Mouse (Mus musculus): ENCODE results near the gene Cntn6. TPM values are rescaled to one million over a fixed set of nuclear protein-coding genes. Genes with fewer than 3 reads are reported as not detected.

The Cntn6 gene
- polyA plus RNA-seq, 1 experiment from 2014 or later = 20.0 TPM

GRCm38 (mm10) chr6:104783891-104784290 is 291.3 kb downstream of the Cntn6 start:
- H3K4me3 ChIP-seq (replicated peaks) = no peak overlapping the region
- H3K4me1 ChIP-seq = no peaks in the 10 kb centered on the region
- no peak overlapping the region for H3K4me2 ChIP-seq
- ATAC-seq (ENCODE audit: low FRiP score) = no peak
- H3K27me3 ChIP-seq (replicated peaks) = no peaks in the 10 kb centered on the region
- no peaks in the 10 kb centered on the region for H3K9me3 ChIP-seq (replicated peaks)
- no peaks in the 10 kb centered on the region for H3K36me3 ChIP-seq
- no peak overlapping the region for H3K9ac ChIP-seq (replicated peaks)
- 94% methylated on average over 3 of the region's 3 CpGs for WGBS
- no peak overlapping the region for H3K27ac ChIP-seq (replicated peaks)

DNA sequence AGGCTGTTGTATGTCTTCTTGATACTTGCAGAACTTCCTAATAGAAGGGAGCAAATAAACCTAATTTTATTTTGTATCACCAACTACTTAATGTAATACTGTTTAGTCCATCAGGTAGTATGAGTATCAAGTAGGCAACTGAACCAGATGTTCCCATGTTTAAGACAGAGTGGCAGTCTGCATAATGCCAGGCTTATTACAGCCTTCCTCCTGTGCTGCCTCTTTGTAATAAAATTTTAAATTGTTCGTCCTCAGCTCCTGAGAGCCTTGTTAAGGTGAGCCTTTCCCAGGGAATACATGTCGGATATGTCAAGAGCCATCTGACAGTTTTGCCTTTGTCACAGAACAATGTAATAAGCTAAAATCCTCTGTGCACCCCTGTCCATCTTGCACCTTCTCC is 294.9 kb downstream of the Cntn6 start:
- no peaks in the 10 kb centered on the region for H3K9me3 ChIP-seq (replicated peaks)
- no peak overlapping the region for H3K27ac ChIP-seq (replicated peaks)
- no peaks in the 10 kb centered on the region for H3K27me3 ChIP-seq (replicated peaks)
- no peak for ATAC-seq (ENCODE audit: low FRiP score)
- H3K4me2 ChIP-seq = no peak overlapping the region
- H3K36me3 ChIP-seq = no peaks in the 10 kb centered on the region
- H3K9ac ChIP-seq (replicated peaks) = no peak overlapping the region
- H3K4me3 ChIP-seq (replicated peaks) = no peak overlapping the region
- no peaks in the 10 kb centered on the region for H3K4me1 ChIP-seq
- 50% methylated on average over 2 of the region's 2 CpGs for WGBS

GRCm38 (mm10) chr6:104808526-104808925 is 315.9 kb downstream of the Cntn6 start:
- Histone ChIP-seq H3K4me2 (no peak overlapping the region), H3K27ac (replicated peaks) (no peak overlapping the region), H3K4me3 (replicated peaks) (no peak overlapping the region), H3K27me3 (replicated peaks) (no peaks in the 10 kb centered on the region), H3K4me1 (no peaks in the 10 kb centered on the region), H3K36me3 (no peaks in the 10 kb centered on the region), H3K9me3 (replicated peaks) (no peaks in the 10 kb centered on the region), H3K9ac (replicated peaks) (no peak overlapping the region)
- 62% methylated on average over 4 of the region's 4 CpGs for WGBS
- ATAC-seq (ENCODE audit: low FRiP score) = no peak

DNA sequence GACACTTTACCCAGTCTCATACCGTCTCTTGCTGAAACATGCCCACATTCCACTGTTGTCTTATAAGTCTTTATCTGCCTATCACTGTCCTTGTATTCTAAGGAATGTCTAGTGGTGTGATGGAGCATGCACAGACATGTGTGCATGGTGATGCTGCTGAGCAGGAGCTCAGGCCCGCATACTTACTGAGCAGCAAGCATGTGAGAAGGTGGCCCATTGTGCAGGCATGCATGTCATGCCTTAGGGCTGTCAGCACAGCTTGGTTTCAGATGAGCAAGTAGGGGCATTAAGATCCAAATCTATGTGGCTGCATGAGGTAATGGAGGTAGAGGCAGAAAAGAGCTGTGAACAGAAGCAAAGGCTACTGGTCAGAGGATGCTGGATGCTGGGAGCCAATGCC is 323.0 kb downstream of the Cntn6 start:
- no peak overlapping the region for H3K4me3 ChIP-seq (replicated peaks)
- no peaks in the 10 kb centered on the region for H3K4me1 ChIP-seq
- no peak for ATAC-seq (ENCODE audit: low FRiP score)
- 88% methylated on average over 2 of the region's 2 CpGs for WGBS
- H3K27me3 ChIP-seq (replicated peaks) = no peaks in the 10 kb centered on the region
- H3K9me3 ChIP-seq (replicated peaks) = no peaks in the 10 kb centered on the region
- no peak overlapping the region for H3K27ac ChIP-seq (replicated peaks)
- H3K9ac ChIP-seq (replicated peaks) = no peak overlapping the region
- H3K4me2 ChIP-seq = no peak overlapping the region
- H3K36me3 ChIP-seq = no peaks in the 10 kb centered on the region

DNA sequence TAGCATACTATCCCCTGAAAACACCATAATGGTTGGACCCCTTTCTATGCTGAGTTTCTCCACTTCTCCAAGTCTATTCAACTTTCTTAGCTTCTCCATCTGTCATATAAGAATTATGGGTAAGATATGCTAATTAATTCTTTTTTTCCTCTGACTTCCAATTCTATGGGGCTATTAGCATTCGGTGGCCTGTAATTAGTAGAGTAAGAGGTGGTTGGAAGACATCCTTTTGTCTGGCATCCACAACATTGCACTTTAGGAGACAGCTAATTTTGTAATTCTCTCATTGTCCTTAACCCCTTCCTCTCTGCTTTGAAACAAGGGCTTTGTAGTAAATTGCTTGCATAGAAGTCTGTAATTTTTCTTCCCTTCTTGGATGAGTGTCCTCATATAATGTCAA is 387.1 kb downstream of the Cntn6 start:
- no peak for ATAC-seq (ENCODE audit: low FRiP score)
- Histone ChIP-seq H3K27ac (replicated peaks) (no peak overlapping the region), H3K9me3 (replicated peaks) (no peaks in the 10 kb centered on the region), H3K4me3 (replicated peaks) (no peak overlapping the region), H3K4me1 (no peaks in the 10 kb centered on the region), H3K36me3 (no peaks in the 10 kb centered on the region), H3K4me2 (no peak overlapping the region), H3K9ac (replicated peaks) (no peak overlapping the region), H3K27me3 (replicated peaks) (no peaks in the 10 kb centered on the region)
- WGBS = 50% methylated on average over 1 of the region's 1 CpGs

- no peak overlapping the region for H3K27ac ChIP-seq (replicated peaks)
- H3K9ac ChIP-seq (replicated peaks) = no peak overlapping the region
- WGBS = 53% methylated on average over 2 of the region's 2 CpGs
- H3K4me1 ChIP-seq = no peaks in the 10 kb centered on the region
- no peak overlapping the region for H3K4me3 ChIP-seq (replicated peaks)
- H3K9me3 ChIP-seq (replicated peaks) = no peaks in the 10 kb centered on the region
- no peak for ATAC-seq (ENCODE audit: low FRiP score)
- no peaks in the 10 kb centered on the region for H3K36me3 ChIP-seq
- H3K27me3 ChIP-seq (replicated peaks) = no peaks in the 10 kb centered on the region
- no peak overlapping the region for H3K4me2 ChIP-seq
Measured at GRCm38 (mm10) chr6:104884021-104884420, 391.4 kb downstream of the Cntn6 start.

- Histone ChIP-seq H3K27me3 (replicated peaks) (no peaks in the 10 kb centered on the region), H3K27ac (replicated peaks) (no peak overlapping the region), H3K4me2 (no peak overlapping the region), H3K36me3 (no peaks in the 10 kb centered on the region), H3K9me3 (replicated peaks) (no peaks in the 10 kb centered on the region), H3K4me3 (replicated peaks) (no peak overlapping the region), H3K9ac (replicated peaks) (no peak overlapping the region), H3K4me1 (no peaks in the 10 kb centered on the region)
- ATAC-seq (ENCODE audit: low FRiP score) = no peak
Measured at GRCm38 (mm10) chr6:104885829-104886228, 393.2 kb downstream of the Cntn6 start.

DNA sequence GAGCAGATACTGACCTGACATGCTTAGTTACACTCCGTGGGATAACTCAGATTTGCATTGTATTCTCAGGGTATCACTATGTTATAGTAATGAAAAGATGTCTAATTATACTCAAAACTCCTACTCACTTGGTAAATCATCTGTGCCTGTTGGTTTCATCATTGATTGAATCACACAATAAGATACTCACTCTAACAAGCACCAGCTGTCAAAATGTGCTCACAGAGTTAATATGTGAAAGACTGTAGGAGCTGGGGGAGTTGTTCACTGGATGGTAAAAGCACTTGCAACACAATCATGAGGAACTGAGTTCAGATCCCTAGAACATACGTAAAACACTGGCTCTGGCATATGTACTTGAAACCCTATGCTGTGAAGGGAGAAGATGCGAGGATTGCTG is 398.5 kb downstream of the Cntn6 start:
- no peak overlapping the region for H3K9ac ChIP-seq (replicated peaks)
- no peak overlapping the region for H3K27ac ChIP-seq (replicated peaks)
- no peaks in the 10 kb centered on the region for H3K27me3 ChIP-seq (replicated peaks)
- WGBS = 89% methylated on average over 3 of the region's 3 CpGs
- no peaks in the 10 kb centered on the region for H3K36me3 ChIP-seq
- H3K4me1 ChIP-seq = no peaks in the 10 kb centered on the region
- H3K4me2 ChIP-seq = no peak overlapping the region
- H3K9me3 ChIP-seq (replicated peaks) = no peaks in the 10 kb centered on the region
- no peak overlapping the region for H3K4me3 ChIP-seq (replicated peaks)
- no peak for ATAC-seq (ENCODE audit: low FRiP score)
